In genomic region chr2:14159047-14159446, GRCm38 (mm10) we compare ENCODE assay signal across 22 mouse cellular contexts. TPM values are rescaled to one million over a fixed set of nuclear protein-coding genes. Genes with fewer than 3 reads are reported as not detected.
"Had no signal": no experiment of that assay in that cellular context is flagged by ENCODE, and none has a peak within 500 bp of the region (broad histone marks: within the 10 kb centered on the region; RNA-seq: fewer than 3 reads in every experiment).

No protein-coding gene starts in this region.

- H3K27me3 ChIP-seq: lung, embryonic 15.5 days; megakaryocyte, embryonic 14.5 days; midbrain, embryonic 13.5 days; midbrain, embryonic 15.5 days; neural tube, embryonic 13.5 days; stomach, embryonic 15.5 days had no signal

- DNase-seq: liver, postnatal 0 days; lung, adult 2 months; lung, postnatal 14 days; lung, postnatal 36 days; right cerebral cortex, postnatal 14 days; thymus, adult 2 months; thymus, postnatal 25 days; thymus, postnatal 4 days had no signal

- H3K4me2 ChIP-seq: lung, embryonic 15.5 days; midbrain, embryonic 11.5 days; midbrain, embryonic 13.5 days; midbrain, embryonic 15.5 days; neural tube, embryonic 13.5 days; stomach, embryonic 15.5 days had no signal

- H3K9ac ChIP-seq: liver, postnatal 0 days; lung, embryonic 15.5 days; midbrain, embryonic 13.5 days; midbrain, embryonic 15.5 days; neural tube, embryonic 13.5 days; stomach, embryonic 15.5 days had no signal

- H3K36me3 ChIP-seq: midbrain, embryonic 15.5 days had no signal

- H3K4me3 ChIP-seq: lung, embryonic 15.5 days; megakaryocyte, embryonic 14.5 days; midbrain, embryonic 13.5 days; midbrain, embryonic 15.5 days; neural tube, embryonic 13.5 days; stomach, embryonic 15.5 days had no signal

- ATAC-seq: liver, postnatal 0 days; lung, postnatal 0 days; midbrain, embryonic 13.5 days had no signal

- H3K4me1 ChIP-seq: lung, embryonic 15.5 days; midbrain, embryonic 13.5 days; midbrain, embryonic 15.5 days; stomach, embryonic 15.5 days had no signal

- H3K9me3 ChIP-seq: lung, embryonic 15.5 days; megakaryocyte, embryonic 14.5 days; midbrain, embryonic 13.5 days; midbrain, embryonic 15.5 days; neural tube, embryonic 13.5 days; stomach, embryonic 15.5 days had no signal

- H3K27ac ChIP-seq: lung, embryonic 15.5 days; macrophage; midbrain, embryonic 13.5 days; midbrain, embryonic 15.5 days; neural tube, embryonic 13.5 days; stomach, embryonic 15.5 days; stomach, postnatal 0 days had no signal

RNA-seq across cellular contexts. Expression of gene Tmem236, which starts 15.3 kb away (rescaled TPM):
- total RNA-seq: monocyte, adult 5-6 weeks; neutrophil, adult 5-6 weeks had no signal
- polyA plus RNA-seq: liver, postnatal 0 days; lung, adult 2 months; lung, embryonic 15.5 days; macrophage; midbrain, embryonic 13.5 days; neural tube, embryonic 11.5 days; spleen, adult 2 months had no signal
